Mouse (Mus musculus): ENCODE measurements at regions not wholly inside any gene's neighbourhood (a gene's known extent, or its start where the extent isn't known, plus 50 kb on each side); places are given as distances from the start of the nearest gene placed in this dataset.
A peak's percentile ranks its signal among the peaks of the same experiment; 100 is the strongest.

DNA sequence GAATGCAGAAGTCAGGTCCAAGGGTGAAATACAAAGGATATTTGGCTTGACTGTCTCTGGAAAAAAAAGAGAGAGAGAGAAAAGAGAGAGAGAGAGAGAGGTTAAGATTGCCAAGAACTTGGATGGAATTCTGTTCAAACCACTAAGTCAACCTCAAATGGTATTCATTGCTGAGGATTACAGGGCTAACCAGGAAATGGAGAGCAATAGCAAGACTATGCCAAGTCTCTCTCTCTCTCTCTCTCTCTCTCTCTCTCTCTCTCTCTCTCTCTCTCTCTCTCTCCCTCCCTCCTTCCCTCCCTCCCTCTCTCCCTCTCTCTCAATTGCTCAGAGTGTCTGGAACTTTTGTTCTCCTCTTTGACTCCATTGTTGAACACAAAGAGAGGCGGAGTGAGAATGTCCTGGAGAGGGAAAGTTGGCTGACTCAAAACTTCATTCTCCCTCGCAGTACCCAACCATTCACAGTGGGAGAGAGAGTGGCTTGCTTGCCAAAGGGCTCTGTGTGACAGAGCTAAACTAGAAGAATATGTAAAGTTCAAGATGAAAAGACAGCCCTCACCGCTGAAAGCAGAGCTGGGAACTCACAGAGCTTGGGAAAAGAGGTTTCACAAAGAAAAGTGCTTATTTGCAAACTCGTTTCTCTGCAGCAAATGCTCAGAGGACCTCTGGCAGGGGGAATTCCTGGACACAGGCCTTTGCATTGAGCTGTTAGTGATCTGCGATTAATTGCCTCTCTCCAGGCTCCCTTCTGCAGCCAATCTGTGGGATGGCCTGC lies 487.1 kb upstream of the Cdh11 start:
- DNase-seq: peak; percentile 35

GRCm38 (mm10) chr8:103273476-103273875 lies 488.0 kb upstream of the Cdh11 start:
- DNase-seq: no peak

DNA sequence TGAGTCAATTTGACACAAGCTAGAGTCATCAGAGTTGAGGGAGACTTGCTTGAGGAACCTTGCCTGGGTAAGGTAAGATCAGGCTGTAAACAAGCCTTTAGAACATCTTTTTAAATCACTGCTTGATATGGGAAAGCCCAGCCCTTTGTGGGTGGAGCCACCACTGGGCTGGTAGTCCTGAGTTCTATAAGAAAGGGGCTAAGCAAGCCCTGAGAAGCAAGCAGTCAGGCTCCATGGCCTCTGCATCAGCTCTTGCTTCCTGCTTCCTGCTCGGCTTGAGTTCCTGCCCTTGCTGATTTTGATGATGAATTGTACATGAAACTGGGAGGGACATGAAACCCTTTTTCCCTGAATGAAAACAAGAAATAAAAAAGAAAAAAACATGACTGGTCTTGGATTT lies 496.4 kb upstream of the Cdh11 start:
- DNase-seq: no peak

DNA sequence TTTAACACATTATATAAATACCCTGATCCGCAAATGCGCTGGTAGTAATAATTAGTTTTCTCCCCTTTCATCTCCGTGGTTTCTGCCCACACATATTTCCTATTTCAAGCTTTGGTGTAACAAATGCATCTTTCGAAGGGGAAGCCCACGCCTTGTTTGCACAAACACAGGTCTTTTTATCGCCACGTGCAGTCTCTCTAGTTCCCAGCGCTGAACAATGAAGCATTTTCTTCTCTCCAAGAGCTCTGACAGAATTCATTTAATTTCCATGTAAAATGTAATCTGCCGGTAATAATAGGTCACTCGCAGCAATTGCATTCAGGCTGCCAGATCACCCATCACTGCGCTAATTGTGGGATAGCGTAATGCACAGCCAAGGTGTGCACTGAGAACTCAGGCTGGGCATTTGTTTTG lies 503.1 kb upstream of the Cdh11 start:
- peak; percentile 40 for DNase-seq

- DNase-seq: no peak
Observed at GRCm38 (mm10) chr8:103292896-103293295, 507.5 kb upstream of the Cdh11 start.

DNA sequence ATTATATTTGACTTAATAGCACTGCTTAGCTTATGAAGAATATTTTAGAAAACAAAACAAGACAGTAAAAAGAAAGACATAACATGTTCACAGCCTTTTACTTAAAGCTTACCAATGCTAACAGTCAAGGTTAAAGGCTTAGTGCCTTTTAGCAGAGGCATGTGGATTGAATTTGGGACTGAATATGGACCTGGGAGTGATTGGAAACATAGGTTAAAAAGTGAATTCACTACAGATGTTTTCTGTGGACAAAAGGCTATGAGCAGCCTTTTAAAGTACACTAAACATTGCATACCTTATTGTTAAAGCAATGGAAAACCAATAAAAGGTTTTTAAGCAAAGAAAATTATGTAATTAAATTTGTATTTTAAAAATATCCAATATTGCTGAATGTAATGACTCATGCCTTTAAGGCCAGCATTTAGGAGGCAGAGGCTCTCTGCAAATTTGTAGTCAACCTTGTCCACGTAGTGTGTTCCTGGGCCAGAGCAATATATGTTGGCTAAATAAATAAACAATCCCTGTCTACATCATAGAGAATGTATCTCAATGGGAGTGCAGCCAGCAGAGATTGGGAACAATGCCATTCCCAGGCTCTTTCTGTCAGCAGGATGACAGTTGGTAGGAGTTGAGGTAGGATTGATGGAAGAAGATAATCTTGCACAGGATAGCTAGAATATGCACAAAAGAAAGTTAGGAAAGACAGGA lies 521.2 kb upstream of the Cdh11 start:
- DNase-seq: no peak

DNA sequence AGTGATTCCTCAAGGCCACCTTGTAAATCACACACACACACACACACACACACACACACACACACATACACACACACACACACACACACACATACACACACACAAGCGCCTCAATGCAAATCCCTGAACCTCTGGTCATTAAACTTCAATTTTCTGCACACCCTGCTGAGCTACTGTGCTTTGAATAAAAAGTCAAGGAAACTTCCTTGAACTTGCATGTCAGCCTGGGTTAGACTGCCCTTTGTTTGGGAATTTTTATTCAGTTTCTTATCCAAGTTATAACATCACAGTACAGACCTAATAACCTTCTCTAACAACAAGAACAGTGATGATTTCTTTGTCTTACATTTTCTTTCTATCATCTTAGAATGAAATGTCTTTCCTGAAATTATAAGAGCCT lies 528.1 kb upstream of the Cdh11 start:
- DNase-seq: no peak

DNA sequence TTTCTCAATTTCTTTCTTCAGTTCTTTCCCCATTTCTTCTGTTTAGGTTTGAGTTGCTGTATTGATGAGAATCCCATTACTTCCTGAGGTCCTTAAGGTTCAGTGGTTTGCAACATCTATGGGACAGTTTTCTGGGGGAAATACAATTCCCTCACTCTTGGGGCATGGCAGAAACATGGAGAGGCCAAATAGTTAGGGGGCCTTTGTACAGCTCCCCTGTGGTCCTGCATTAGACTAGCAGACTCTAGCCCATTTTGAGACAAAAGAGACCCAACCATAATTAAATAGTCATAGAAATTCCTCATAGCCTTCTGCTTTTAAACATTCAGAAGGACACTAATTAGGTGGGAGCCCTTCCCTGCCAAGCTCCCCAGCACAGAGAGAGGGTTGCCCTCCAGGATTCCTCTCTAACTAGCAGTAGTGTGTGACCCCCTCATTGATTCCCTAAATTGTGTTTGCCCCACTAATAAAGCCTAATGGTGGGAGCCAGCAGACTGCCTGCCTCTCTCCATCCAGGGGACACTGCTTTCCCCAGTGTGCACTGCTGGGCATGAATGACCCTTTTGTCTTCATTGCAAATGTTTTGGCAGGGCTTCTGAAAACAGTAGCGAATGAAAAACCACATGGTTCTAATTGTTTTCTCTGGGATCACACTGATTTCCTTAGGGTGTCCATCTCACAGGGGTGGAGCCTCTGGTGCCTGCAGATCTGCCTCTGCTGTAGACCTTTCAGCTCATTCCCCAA lies 529.0 kb upstream of the Cdh11 start:
- peak; percentile 53 for DNase-seq

DNA sequence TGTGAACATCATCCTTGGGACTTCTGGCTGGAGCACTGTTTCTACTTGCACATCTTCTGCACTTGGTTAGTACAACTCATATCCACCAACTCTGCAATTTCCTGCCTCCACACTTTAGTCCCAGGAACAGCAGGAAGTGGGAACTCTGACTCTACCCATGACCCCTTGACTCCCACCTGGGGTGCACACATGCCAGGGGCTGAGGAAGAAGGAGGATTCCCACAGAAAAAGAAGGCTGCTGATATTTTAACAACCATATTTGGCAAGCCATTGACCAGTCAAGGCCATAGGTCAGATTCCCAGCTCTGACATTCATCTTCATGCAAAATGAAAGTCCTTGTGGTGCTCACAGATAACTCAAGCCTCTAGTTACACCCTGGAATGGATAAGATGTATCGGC lies 530.3 kb upstream of the Cdh11 start:
- DNase-seq: no peak

GRCm38 (mm10) chr8:103316691-103317091 lies 531.2 kb upstream of the Cdh11 start:
- DNase-seq: no peak

DNA sequence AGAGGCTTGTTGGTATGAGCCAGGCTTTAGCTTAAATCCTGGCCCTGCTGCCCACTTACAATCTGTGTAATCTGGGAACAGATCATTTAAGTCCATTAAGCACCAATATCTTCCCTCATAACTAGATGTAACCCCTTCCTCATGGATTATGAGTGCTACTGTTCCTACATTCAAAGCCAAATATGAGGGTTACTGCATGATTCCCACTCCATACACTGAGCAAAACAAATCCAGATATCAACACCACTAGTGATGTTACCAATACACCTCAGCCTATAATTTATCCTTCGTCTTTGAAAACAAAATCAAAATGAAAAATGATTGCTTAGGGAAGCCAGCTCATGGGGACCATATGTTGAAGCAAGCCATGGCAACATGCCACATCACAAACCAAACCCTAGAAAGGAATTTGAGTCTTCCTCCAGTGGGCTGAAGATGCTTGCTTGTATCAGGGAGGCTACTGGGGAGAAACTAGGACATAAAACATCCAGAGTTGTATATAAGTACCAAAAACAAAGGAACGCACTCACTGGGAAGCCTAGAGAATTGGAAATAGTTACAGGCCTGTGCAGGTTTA lies 531.8 kb upstream of the Cdh11 start:
- no peak for DNase-seq

DNA sequence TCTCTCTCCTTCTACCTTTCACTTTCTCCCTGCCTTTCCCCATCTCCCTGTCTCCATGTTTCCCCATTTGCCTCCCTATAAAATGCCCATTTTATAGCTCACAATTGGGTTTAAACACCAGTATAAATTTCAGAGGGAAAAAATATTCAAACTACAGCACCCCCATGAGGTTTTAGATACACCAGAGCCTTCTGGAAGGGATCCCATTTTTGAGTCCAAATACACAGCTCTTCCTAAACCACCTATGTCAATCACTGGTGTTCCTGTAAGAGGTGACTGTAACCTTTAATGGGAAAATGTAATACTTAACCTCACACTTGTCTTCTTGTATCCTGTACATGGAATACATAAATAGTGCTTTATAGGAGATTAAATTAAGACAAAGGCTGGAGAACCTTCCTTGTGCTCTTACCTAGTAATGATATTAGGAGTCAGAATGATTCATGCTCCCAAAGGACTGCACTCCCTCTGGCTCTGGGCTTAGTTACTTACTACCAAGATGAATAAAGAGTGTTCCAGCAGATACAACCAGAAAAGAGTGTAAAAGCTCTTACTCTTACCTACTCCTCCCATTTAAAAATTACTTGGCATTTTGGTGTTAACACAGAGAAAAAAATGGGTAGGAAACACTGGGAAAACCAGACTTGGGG lies 538.7 kb upstream of the Cdh11 start:
- DNase-seq: no peak

GRCm38 (mm10) chr8:103331415-103331814 lies 546.0 kb upstream of the Cdh11 start:
- no peak for DNase-seq

- DNase-seq: no peak
Observed at GRCm38 (mm10) chr8:103337314-103337713, 551.9 kb upstream of the Cdh11 start.

DNA sequence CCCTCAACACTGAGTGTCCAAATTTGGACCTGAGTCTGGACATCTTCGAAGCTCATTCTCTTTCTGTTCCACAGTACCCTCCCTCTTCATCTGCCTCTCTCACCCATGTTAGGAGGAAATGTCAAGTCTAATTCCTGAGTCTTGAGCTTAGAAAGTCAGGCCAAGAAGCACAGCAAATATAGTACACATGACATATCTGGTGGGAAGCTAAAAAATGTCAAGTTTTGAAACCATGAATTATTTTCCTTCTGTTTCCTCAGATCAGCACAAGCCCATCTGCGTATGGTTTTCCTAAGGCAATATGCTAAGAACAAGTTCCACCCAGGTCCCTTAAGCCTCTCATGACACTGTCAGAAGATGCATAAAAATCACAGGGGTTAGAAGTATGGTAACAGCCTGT lies 553.6 kb upstream of the Cdh11 start:
- DNase-seq: no peak

GRCm38 (mm10) chr8:103339951-103340350 lies 554.5 kb upstream of the Cdh11 start:
- no peak for DNase-seq

- peak; percentile 25 for DNase-seq
Observed at GRCm38 (mm10) chr8:103343891-103344290, 558.4 kb upstream of the Cdh11 start.

- DNase-seq: no peak
Observed at GRCm38 (mm10) chr8:103344871-103345270, 559.4 kb upstream of the Cdh11 start.

- no peak for DNase-seq
Observed at GRCm38 (mm10) chr8:103347158-103347871, 561.9 kb upstream of the Cdh11 start.

- no peak for DNase-seq
Observed at GRCm38 (mm10) chr8:103361713-103362112, 576.3 kb upstream of the Cdh11 start.

DNA sequence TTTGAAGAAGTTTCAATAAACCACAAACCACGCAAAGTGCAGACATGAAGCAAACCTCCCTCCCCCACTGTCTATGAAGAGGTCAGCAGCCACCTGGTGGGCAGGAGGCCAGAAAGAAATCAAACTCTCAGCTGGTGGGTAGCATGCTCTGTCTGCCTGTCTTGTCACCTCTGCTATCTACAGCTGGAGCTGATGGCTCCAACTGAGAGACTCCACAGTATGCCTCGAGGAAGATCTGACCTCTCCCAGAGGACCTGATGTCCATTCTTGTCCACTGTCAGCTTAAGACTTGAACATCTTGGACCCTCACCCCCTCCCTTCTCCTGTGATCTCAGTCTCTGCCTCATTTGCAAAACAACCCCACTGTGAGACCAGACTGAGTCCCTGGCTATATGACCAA lies 585.0 kb upstream of the Cdh11 start:
- DNase-seq: no peak

DNA sequence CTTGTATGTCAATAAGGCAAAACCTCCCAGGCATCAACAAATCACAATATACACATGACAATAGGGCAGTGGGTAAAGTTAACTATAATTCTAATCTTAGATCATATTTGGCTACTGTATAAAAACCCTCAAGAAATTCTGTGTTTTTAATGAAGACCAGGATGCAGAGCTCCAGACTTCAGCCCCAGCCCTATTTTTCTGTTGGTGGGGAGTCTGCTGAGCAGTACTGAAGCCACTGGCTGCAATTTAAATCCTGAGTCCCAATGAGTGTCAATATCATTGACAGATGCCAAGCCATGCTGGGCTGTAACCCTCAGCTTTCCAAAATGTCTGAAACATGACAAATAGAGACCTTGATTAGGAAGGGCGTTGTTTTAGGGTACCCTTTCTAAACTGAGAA lies 587.6 kb upstream of the Cdh11 start:
- DNase-seq: no peak
